Mouse (Mus musculus): ENCODE measurements at regions not wholly inside any gene's neighbourhood (a gene's known extent, or its start where the extent isn't known, plus 50 kb on each side); places are given as distances from the start of the nearest gene placed in this dataset.

- DNase-seq: no peak
- H3K4me1 ChIP-seq (replicated peaks; ENCODE audit: control insufficient read depth, insufficient read depth, low read length): no peaks in the 10 kb centered on the region
Measured at GRCm38 (mm10) chr11:45179019-45179418, 561.9 kb downstream of the Ebf1 start.

GRCm38 (mm10) chr11:45190601-45191370 is 573.7 kb downstream of the Ebf1 start:
- H3K27ac ChIP-seq (ENCODE audit: control insufficient read depth, insufficient read depth, low read length): no peak overlapping the region
- H3K27me3 ChIP-seq (ENCODE audit: control insufficient read depth, insufficient read depth, low read length): no peaks in the 10 kb centered on the region
- no peak overlapping the region for H3K4me3 ChIP-seq (ENCODE audit: control insufficient read depth, insufficient read depth, low read length)
- no peaks in the 10 kb centered on the region for H3K36me3 ChIP-seq (ENCODE audit: control insufficient read depth, insufficient read depth, low read length)
- no peaks in the 10 kb centered on the region for H3K4me1 ChIP-seq (replicated peaks; ENCODE audit: control insufficient read depth, insufficient read depth, low read length)
- no peak for DNase-seq
- TF ChIP-seq POLR2A (IDR thresholded peaks at IDR 0.05; ENCODE audit: control insufficient read depth, extremely low read depth, insufficient read depth, low read length, poor library complexity) (no peak), CTCF (IDR thresholded peaks at IDR 0.05; ENCODE audit: borderline replicate concordance, control insufficient read depth, extremely low read depth, insufficient read depth, low read length, poor library complexity) (no peak)
- WGBS: 88% methylated on average over 14 of the region's 14 CpGs

More at GRCm38 (mm10) chr11:45179019-45179418, 561.9 kb downstream of the Ebf1 start:
- no peak overlapping the region for H3K27ac ChIP-seq (ENCODE audit: control insufficient read depth, insufficient read depth, low read length)
- H3K27me3 ChIP-seq (ENCODE audit: control insufficient read depth, insufficient read depth, low read length): no peaks in the 10 kb centered on the region
- TF ChIP-seq POLR2A (IDR thresholded peaks at IDR 0.05; ENCODE audit: control insufficient read depth, extremely low read depth, insufficient read depth, low read length, poor library complexity) (no peak), CTCF (IDR thresholded peaks at IDR 0.05; ENCODE audit: borderline replicate concordance, control insufficient read depth, extremely low read depth, insufficient read depth, low read length, poor library complexity) (no peak)
- H3K36me3 ChIP-seq (ENCODE audit: control insufficient read depth, insufficient read depth, low read length): no peaks in the 10 kb centered on the region
- no peak overlapping the region for H3K4me3 ChIP-seq (ENCODE audit: control insufficient read depth, insufficient read depth, low read length)
- 81% methylated on average over 1 of the region's 1 CpGs for WGBS

GRCm38 (mm10) chr11:45191392-45192189 is 574.5 kb downstream of the Ebf1 start:
- DNase-seq: no peak
- WGBS: 47% methylated on average over 12 of the region's 12 CpGs
- TF ChIP-seq POLR2A (IDR thresholded peaks at IDR 0.05; ENCODE audit: control insufficient read depth, extremely low read depth, insufficient read depth, low read length, poor library complexity): no peak
- no peak for TF ChIP-seq CTCF (IDR thresholded peaks at IDR 0.05; ENCODE audit: borderline replicate concordance, control insufficient read depth, extremely low read depth, insufficient read depth, low read length, poor library complexity)

GRCm38 (mm10) chr11:45193319-45193718 is 576.2 kb downstream of the Ebf1 start:
- H3K27me3 ChIP-seq (ENCODE audit: control insufficient read depth, insufficient read depth, low read length): no peaks in the 10 kb centered on the region
- DNase-seq: no peak
- no peaks in the 10 kb centered on the region for H3K4me1 ChIP-seq (replicated peaks; ENCODE audit: control insufficient read depth, insufficient read depth, low read length)
- 93% methylated on average over 5 of the region's 5 CpGs for WGBS
- TF ChIP-seq POLR2A (IDR thresholded peaks at IDR 0.05; ENCODE audit: control insufficient read depth, extremely low read depth, insufficient read depth, low read length, poor library complexity) (no peak), CTCF (IDR thresholded peaks at IDR 0.05; ENCODE audit: borderline replicate concordance, control insufficient read depth, extremely low read depth, insufficient read depth, low read length, poor library complexity) (no peak)
- H3K36me3 ChIP-seq (ENCODE audit: control insufficient read depth, insufficient read depth, low read length): no peaks in the 10 kb centered on the region
- no peak overlapping the region for H3K4me3 ChIP-seq (ENCODE audit: control insufficient read depth, insufficient read depth, low read length)
- H3K27ac ChIP-seq (ENCODE audit: control insufficient read depth, insufficient read depth, low read length): no peak overlapping the region

More at GRCm38 (mm10) chr11:45191392-45192189, 574.5 kb downstream of the Ebf1 start:
- Histone ChIP-seq H3K36me3 (ENCODE audit: control insufficient read depth, insufficient read depth, low read length) (no peaks in the 10 kb centered on the region), H3K27me3 (ENCODE audit: control insufficient read depth, insufficient read depth, low read length) (no peaks in the 10 kb centered on the region), H3K27ac (ENCODE audit: control insufficient read depth, insufficient read depth, low read length) (no peak overlapping the region), H3K4me3 (ENCODE audit: control insufficient read depth, insufficient read depth, low read length) (no peak overlapping the region), H3K4me1 (replicated peaks; ENCODE audit: control insufficient read depth, insufficient read depth, low read length) (no peaks in the 10 kb centered on the region)

GRCm38 (mm10) chr11:45199520-45199919 is 582.4 kb downstream of the Ebf1 start:
- TF ChIP-seq POLR2A (IDR thresholded peaks at IDR 0.05; ENCODE audit: control insufficient read depth, extremely low read depth, insufficient read depth, low read length, poor library complexity): no peak
- TF ChIP-seq CTCF (IDR thresholded peaks at IDR 0.05; ENCODE audit: borderline replicate concordance, control insufficient read depth, extremely low read depth, insufficient read depth, low read length, poor library complexity): no peak
- H3K4me3 ChIP-seq (ENCODE audit: control insufficient read depth, insufficient read depth, low read length): no peak overlapping the region
- no peaks in the 10 kb centered on the region for H3K4me1 ChIP-seq (replicated peaks; ENCODE audit: control insufficient read depth, insufficient read depth, low read length)
- 90% methylated on average over 4 of the region's 4 CpGs for WGBS
- no peak overlapping the region for H3K27ac ChIP-seq (ENCODE audit: control insufficient read depth, insufficient read depth, low read length)
- no peaks in the 10 kb centered on the region for H3K36me3 ChIP-seq (ENCODE audit: control insufficient read depth, insufficient read depth, low read length)
- DNase-seq: no peak
- H3K27me3 ChIP-seq (ENCODE audit: control insufficient read depth, insufficient read depth, low read length): no peaks in the 10 kb centered on the region

GRCm38 (mm10) chr11:45200714-45201405 is 583.7 kb downstream of the Ebf1 start:
- no peak for DNase-seq
- no peak for TF ChIP-seq POLR2A (IDR thresholded peaks at IDR 0.05; ENCODE audit: control insufficient read depth, extremely low read depth, insufficient read depth, low read length, poor library complexity)
- no peak for TF ChIP-seq CTCF (IDR thresholded peaks at IDR 0.05; ENCODE audit: borderline replicate concordance, control insufficient read depth, extremely low read depth, insufficient read depth, low read length, poor library complexity)
- H3K4me3 ChIP-seq (ENCODE audit: control insufficient read depth, insufficient read depth, low read length): no peak overlapping the region
- H3K4me1 ChIP-seq (replicated peaks; ENCODE audit: control insufficient read depth, insufficient read depth, low read length): no peaks in the 10 kb centered on the region
- WGBS: 89% methylated on average over 9 of the region's 9 CpGs
- H3K27me3 ChIP-seq (ENCODE audit: control insufficient read depth, insufficient read depth, low read length): no peaks in the 10 kb centered on the region
- H3K36me3 ChIP-seq (ENCODE audit: control insufficient read depth, insufficient read depth, low read length): no peaks in the 10 kb centered on the region
- H3K27ac ChIP-seq (ENCODE audit: control insufficient read depth, insufficient read depth, low read length): no peak overlapping the region

Measured in thymus, adult 2 months (tissue).